Mouse (Mus musculus): ENCODE measurements around the gene Sema3d. TPM values are rescaled to one million over a fixed set of nuclear protein-coding genes. Genes with fewer than 3 reads are reported as not detected.

Sema3d gene
- polyA plus RNA-seq, 1 experiment from 2014 or later, result not detected

GRCm38 (mm10) chr5:12549046-12549669 is 166.0 kb downstream of the Sema3d start:
- Histone ChIP-seq H3K79me2 (ENCODE audit: inconsistent target) (no peaks in the 10 kb centered on the region), H3K4me3 (ENCODE audit: inconsistent target) (no peak overlapping the region), H3K36me3 (ENCODE audit: inconsistent target) (no peaks in the 10 kb centered on the region), H3K27ac (no peak overlapping the region)
- 90% methylated on average over 8 of the region's 8 CpGs for WGBS (ENCODE audit: missing documents)

- no peak overlapping the region for H3K4me3 ChIP-seq (ENCODE audit: inconsistent target)
- H3K27ac ChIP-seq, result no peak overlapping the region
- H3K79me2 ChIP-seq (ENCODE audit: inconsistent target), result no peaks in the 10 kb centered on the region
- 39% methylated on average over 3 of the region's 3 CpGs for WGBS (ENCODE audit: missing documents)
- no peaks in the 10 kb centered on the region for H3K36me3 ChIP-seq (ENCODE audit: inconsistent target)
Measured at GRCm38 (mm10) chr5:12555401-12555800, 172.2 kb downstream of the Sema3d start.

GRCm38 (mm10) chr5:12557889-12558288 is 174.7 kb downstream of the Sema3d start:
- 19% methylated on average over 2 of the region's 2 CpGs for WGBS (ENCODE audit: missing documents)

GRCm38 (mm10) chr5:12561740-12562139 is 178.6 kb downstream of the Sema3d start:
- Histone ChIP-seq H3K79me2 (ENCODE audit: inconsistent target) (no peaks in the 10 kb centered on the region), H3K4me3 (ENCODE audit: inconsistent target) (no peak overlapping the region), H3K27ac (no peak overlapping the region), H3K36me3 (ENCODE audit: inconsistent target) (no peaks in the 10 kb centered on the region)
- 46% methylated on average over 2 of the region's 2 CpGs for WGBS (ENCODE audit: missing documents)

More at GRCm38 (mm10) chr5:12557889-12558288, 174.7 kb downstream of the Sema3d start:
- no peaks in the 10 kb centered on the region for H3K79me2 ChIP-seq (ENCODE audit: inconsistent target)
- H3K4me3 ChIP-seq (ENCODE audit: inconsistent target), result no peak overlapping the region
- H3K36me3 ChIP-seq (ENCODE audit: inconsistent target), result no peaks in the 10 kb centered on the region
- no peak overlapping the region for H3K27ac ChIP-seq

DNA sequence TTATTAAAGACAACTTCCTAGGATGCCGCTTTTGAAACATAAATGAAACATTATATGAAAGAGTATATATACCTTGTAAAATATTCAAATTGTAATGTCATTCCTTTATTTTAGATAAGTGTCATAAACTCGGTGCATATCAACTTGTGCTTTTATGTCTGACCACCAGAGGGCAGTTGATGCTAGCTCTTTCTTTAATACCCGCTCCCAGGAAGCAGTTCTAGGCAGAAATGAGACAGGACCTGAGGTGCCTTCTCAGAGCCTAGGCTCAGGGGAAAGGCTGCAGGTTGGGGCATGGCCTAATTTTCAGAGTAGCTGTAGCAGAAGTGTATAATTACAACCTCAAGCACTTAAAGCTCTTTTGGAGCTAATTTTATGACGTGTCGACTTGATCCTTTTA is 179.0 kb downstream of the Sema3d start:
- 46% methylated on average over 5 of the region's 5 CpGs for WGBS (ENCODE audit: missing documents)
- no peak overlapping the region for H3K27ac ChIP-seq
- H3K36me3 ChIP-seq (ENCODE audit: inconsistent target), result no peaks in the 10 kb centered on the region
- H3K4me3 ChIP-seq (ENCODE audit: inconsistent target), result no peak overlapping the region
- no peaks in the 10 kb centered on the region for H3K79me2 ChIP-seq (ENCODE audit: inconsistent target)

DNA sequence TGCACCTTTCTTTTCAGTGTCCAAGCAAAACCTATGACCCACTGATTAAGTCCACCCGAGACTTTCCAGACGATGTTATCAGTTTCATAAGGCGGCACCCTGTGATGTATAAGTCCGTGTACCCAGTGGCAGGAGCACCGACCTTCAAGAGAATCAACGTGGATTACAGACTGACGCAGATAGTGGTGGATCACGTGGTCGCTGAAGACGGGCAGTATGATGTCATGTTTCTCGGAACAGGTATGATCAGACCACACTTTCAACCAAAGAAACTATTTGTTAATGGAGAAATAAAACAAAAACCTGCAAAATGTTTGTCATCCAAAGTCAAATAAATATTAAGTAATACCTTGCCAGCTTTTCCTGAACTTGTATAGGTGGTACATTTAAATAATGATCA is 179.9 kb downstream of the Sema3d start:
- no peaks in the 10 kb centered on the region for H3K36me3 ChIP-seq (ENCODE audit: inconsistent target)
- WGBS (ENCODE audit: missing documents), result 87% methylated on average over 11 of the region's 11 CpGs

DNA sequence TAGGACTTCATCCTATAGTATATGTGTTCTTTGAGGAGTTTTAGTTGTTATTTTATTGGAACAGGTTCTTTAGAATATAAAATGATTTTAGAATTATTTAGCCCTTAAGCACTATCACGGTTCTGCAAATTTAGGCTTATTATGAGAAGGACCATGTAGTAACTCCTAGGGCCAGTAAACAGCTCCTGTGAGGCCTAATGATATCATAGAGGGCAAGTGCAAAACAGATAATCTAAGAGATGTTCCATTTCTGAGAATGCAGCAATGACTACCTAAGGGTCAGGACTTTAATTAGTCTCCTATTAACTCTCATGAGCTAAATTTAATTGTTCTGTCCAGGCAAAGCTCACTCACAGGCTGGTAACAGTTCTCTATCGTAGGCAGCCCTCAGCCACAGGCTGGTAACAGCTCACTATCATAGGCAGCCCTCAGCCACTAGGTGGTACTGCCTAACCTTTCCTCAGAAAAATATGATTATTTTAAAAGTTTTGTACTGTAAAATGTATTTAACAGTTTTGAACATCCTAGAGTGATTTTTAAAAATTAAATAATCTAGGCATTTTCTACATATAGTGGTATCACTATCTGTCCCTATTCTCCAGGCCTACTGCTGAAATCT is 181.5 kb downstream of the Sema3d start:
- Histone ChIP-seq H3K79me2 (ENCODE audit: inconsistent target) (no peaks in the 10 kb centered on the region), H3K4me3 (ENCODE audit: inconsistent target) (no peak overlapping the region), H3K27ac (no peak overlapping the region), H3K36me3 (ENCODE audit: inconsistent target) (no peaks in the 10 kb centered on the region)
- WGBS (ENCODE audit: missing documents), result 85% methylated on average over 2 of the region's 2 CpGs

More for the DNA sequence above, 179.9 kb downstream of the Sema3d start:
- no peak overlapping the region for H3K27ac ChIP-seq
- H3K4me3 ChIP-seq (ENCODE audit: inconsistent target), result no peak overlapping the region
- no peaks in the 10 kb centered on the region for H3K79me2 ChIP-seq (ENCODE audit: inconsistent target)

DNA sequence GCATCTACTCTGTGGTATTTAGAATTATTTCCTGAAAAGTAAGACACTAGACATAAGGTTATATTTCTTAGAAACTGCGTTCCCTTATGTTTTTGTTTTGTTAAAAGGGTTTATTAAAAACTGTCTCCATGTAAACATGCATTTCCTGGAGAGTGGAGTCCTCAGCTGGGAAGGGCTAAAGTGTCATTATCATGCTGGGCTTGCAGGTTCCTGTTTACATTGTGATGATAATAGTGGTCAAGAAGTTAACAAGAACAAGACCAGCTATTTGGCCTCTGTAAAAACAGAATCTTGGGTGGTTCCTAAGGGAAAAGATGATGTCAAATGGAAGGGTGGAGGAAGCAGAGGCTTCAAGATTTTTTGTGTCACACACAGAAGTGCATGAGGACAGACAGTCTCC is 183.4 kb downstream of the Sema3d start:
- H3K4me3 ChIP-seq (ENCODE audit: inconsistent target), result no peak overlapping the region
- WGBS (ENCODE audit: missing documents), result 94% methylated on average over 1 of the region's 1 CpGs
- H3K27ac ChIP-seq, result no peak overlapping the region
- no peaks in the 10 kb centered on the region for H3K79me2 ChIP-seq (ENCODE audit: inconsistent target)
- no peaks in the 10 kb centered on the region for H3K36me3 ChIP-seq (ENCODE audit: inconsistent target)

- Histone ChIP-seq H3K27ac (no peak overlapping the region), H3K4me3 (ENCODE audit: inconsistent target) (no peak overlapping the region), H3K36me3 (ENCODE audit: inconsistent target) (no peaks in the 10 kb centered on the region), H3K79me2 (ENCODE audit: inconsistent target) (no peaks in the 10 kb centered on the region)
- WGBS (ENCODE audit: missing documents), result 69% methylated on average over 4 of the region's 4 CpGs
Measured at GRCm38 (mm10) chr5:12574551-12574950, 191.4 kb downstream of the Sema3d start.

DNA sequence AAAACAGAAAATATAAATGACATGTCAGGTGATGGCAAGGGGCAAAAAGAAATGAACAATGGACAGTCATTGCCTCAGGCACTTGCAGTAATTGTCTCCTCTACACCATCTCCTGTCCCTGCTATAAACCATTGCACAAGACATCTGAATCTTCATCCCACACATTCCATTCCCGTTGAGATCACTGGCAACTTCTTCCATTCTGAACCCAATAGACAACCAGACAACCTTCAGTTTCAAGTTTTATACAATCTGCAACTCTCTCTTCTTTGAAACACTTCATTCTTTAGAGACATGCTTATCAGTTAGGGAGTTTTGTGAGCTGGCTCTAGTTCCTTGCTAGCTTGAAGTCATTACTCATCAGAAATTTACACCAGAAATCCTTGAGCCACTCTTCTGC is 192.1 kb downstream of the Sema3d start:
- Histone ChIP-seq H3K79me2 (ENCODE audit: inconsistent target) (no peaks in the 10 kb centered on the region), H3K4me3 (ENCODE audit: inconsistent target) (no peak overlapping the region), H3K36me3 (ENCODE audit: inconsistent target) (no peaks in the 10 kb centered on the region), H3K27ac (no peak overlapping the region)
- WGBS (ENCODE audit: missing documents), result 78% methylated on average over 1 of the region's 1 CpGs

DNA sequence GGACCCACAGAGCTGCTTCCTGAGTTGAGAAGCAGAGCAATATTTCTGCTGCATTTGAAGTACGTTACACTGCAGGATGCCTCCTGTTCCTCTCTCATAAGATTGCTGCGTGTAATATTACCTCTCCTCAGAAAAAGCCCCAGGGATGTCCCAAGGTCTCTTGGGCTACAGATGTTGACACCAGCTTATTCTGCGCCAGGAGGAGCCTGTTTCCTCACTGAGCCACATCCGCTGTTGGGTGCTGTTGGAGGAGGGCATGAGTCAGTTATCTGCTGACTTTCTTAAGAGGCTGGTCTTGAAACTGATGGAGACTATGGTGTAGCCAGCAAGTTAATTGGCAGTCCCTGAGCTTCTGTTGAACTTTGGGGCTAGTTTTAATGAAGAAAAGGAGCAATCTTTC is 196.6 kb downstream of the Sema3d start:
- H3K79me2 ChIP-seq (ENCODE audit: inconsistent target), result no peaks in the 10 kb centered on the region
- no peak overlapping the region for H3K27ac ChIP-seq
- 36% methylated on average over 4 of the region's 4 CpGs for WGBS (ENCODE audit: missing documents)
- no peaks in the 10 kb centered on the region for H3K36me3 ChIP-seq (ENCODE audit: inconsistent target)
- no peak overlapping the region for H3K4me3 ChIP-seq (ENCODE audit: inconsistent target)

GRCm38 (mm10) chr5:12582540-12582939 is 199.4 kb downstream of the Sema3d start:
- Histone ChIP-seq H3K79me2 (ENCODE audit: inconsistent target) (no peaks in the 10 kb centered on the region), H3K27ac (no peak overlapping the region), H3K4me3 (ENCODE audit: inconsistent target) (no peak overlapping the region), H3K36me3 (ENCODE audit: inconsistent target) (no peaks in the 10 kb centered on the region)
- 25% methylated on average over 1 of the region's 1 CpGs for WGBS (ENCODE audit: missing documents)

DNA sequence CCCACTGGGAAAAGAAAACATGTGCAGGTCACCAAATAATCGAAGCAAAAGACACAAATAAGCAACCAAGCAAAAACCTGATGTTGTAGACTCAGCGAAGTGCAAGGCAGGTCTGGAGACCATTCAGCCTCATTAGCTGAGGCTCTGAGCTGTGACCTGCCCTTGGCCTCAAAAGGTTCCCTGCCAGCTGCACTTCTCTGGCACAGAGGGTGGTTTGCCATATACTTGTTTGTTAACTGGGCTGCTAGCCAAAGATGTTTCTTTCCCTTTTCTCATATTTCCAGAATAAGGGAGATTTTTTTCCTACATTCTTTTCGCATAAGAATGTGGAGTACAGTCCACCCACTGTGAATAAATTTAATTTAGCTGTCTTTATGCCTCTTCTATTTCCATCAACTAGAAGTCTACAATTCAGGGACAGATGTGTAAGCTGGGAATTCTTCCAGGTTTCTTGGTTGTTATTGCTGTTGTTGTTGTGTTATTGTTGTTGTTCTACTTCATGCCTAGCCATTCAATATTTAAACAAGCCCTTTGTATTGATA is 200.2 kb downstream of the Sema3d start:
- Histone ChIP-seq H3K27ac (no peak overlapping the region), H3K79me2 (ENCODE audit: inconsistent target) (no peaks in the 10 kb centered on the region), H3K4me3 (ENCODE audit: inconsistent target) (no peak overlapping the region), H3K36me3 (ENCODE audit: inconsistent target) (no peaks in the 10 kb centered on the region)
- 93% methylated on average over 3 of the region's 3 CpGs for WGBS (ENCODE audit: missing documents)

DNA sequence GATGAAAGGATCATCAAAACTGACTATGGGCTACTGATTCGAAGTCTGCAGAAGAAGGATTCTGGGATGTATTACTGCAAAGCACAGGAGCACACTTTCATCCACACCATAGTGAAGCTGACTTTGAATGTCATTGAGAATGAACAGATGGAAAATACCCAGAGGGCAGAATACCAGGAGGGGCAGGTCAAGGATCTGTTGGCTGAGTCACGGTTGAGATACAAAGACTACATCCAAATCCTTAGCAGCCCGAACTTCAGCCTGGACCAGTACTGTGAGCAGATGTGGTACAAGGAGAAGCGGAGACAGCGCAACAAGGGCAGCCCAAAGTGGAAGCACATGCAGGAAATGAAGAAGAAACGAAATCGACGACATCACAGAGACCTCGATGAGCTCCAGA is 201.7 kb downstream of the Sema3d start:
- H3K36me3 ChIP-seq (ENCODE audit: inconsistent target), result no peaks in the 10 kb centered on the region
- H3K4me3 ChIP-seq (ENCODE audit: inconsistent target), result no peak overlapping the region
- WGBS (ENCODE audit: missing documents), result 86% methylated on average over 9 of the region's 9 CpGs
- H3K79me2 ChIP-seq (ENCODE audit: inconsistent target), result no peaks in the 10 kb centered on the region
- H3K27ac ChIP-seq, result no peak overlapping the region

GRCm38 (mm10) chr5:12634227-12634980 is 251.2 kb downstream of the Sema3d start:
- Histone ChIP-seq H3K27ac (no peak overlapping the region), H3K36me3 (ENCODE audit: inconsistent target) (no peaks in the 10 kb centered on the region), H3K4me3 (ENCODE audit: inconsistent target) (no peak overlapping the region), H3K79me2 (ENCODE audit: inconsistent target) (no peaks in the 10 kb centered on the region)
- WGBS (ENCODE audit: missing documents), result 70% methylated on average over 8 of the region's 8 CpGs

All from macrophage (primary cell).